Mouse (Mus musculus): ENCODE results near the gene Mttp. TPM values are rescaled to one million over a fixed set of nuclear protein-coding genes. Genes with fewer than 3 reads are reported as not detected.

The Mttp gene
- total and polyA plus RNA-seq, 2 experiments from 2014 or later: 5.0 to 7.5 TPM

DNA sequence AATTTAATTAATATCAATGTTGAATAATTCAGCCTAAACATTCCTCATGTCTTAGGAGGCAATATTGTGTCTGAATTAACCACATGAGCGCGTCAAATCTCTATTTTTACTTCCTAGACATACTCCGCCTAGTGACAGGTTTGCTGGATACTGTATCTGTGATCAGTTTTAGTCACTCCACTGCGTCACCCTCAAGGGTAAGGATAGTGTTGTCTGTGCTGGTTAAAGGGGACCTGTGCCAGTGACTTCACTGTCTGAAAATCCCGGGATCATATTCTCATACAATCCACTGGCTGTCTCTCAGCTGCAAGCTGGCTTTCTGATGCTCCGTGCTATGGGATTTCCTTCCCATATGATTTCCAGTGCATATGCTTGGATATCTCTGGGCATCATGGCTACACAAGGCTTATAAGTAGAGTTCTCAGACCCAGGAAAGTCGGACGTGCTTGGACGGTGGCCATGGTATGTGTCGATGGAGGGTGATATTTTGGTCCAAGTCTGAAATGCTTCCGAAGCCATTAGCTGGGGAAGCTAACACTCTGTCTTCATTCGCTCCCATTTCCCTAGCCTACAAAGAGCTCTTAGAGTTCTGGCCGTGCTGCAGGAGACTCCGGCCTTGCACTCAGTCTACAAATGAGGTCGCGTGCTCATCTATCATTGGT is 25.2 kb downstream of the Mttp start:
- no peak for ATAC-seq
- H3K9ac ChIP-seq: no peak overlapping the region
- H3K4me2 ChIP-seq (ENCODE audit: low read depth): no peak overlapping the region
- no peaks in the 10 kb centered on the region for H3K4me1 ChIP-seq (ENCODE audit: insufficient read depth)
- 96% methylated on average over 16 of the region's 16 CpGs for WGBS
- no peaks in the 10 kb centered on the region for H3K9me3 ChIP-seq (ENCODE audit: low read length)
- H3K4me3 ChIP-seq (ENCODE audit: low read depth, low read length): no peak overlapping the region
- DNase-seq: no peak
- no peaks in the 10 kb centered on the region for H3K36me3 ChIP-seq (ENCODE audit: insufficient read depth)
- H3K27me3 ChIP-seq (ENCODE audit: insufficient read depth, low read length): no peaks in the 10 kb centered on the region
- TF ChIP-seq CTCF (IDR thresholded peaks at IDR 0.05; ENCODE audit: low read depth): no peak
- H3K27ac ChIP-seq (ENCODE audit: low read depth, low read length): no peak overlapping the region

DNA sequence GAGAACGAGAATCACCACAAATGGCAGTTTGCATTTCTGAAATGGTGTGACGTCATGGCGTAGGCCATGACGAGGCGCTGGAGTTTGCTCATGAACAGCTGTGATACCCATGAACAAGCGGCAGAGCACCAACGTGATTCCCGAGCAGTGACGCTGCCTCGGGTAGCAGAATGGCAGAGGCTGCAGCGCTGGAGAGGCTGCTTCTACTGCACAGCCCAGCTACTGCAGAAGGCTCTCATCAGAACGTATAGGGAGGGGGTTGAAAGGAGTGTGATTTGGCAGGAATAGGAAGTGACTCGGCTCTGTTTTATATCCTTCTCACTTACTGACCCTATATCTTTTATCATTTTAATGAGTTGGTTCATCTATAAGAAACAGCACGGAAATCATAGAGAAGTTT is 25.9 kb downstream of the Mttp start:
- WGBS: 74% methylated on average over 14 of the region's 14 CpGs
- Histone ChIP-seq H3K27ac (ENCODE audit: low read depth, low read length) (no peak overlapping the region), H3K4me2 (ENCODE audit: low read depth) (no peak overlapping the region), H3K36me3 (ENCODE audit: insufficient read depth) (no peaks in the 10 kb centered on the region), H3K4me1 (ENCODE audit: insufficient read depth) (no peaks in the 10 kb centered on the region), H3K9me3 (ENCODE audit: low read length) (no peaks in the 10 kb centered on the region), H3K27me3 (ENCODE audit: insufficient read depth, low read length) (no peaks in the 10 kb centered on the region), H3K4me3 (ENCODE audit: low read depth, low read length) (no peak overlapping the region), H3K9ac (no peak overlapping the region)
- DNase-seq: no peak
- no peak for TF ChIP-seq CTCF (IDR thresholded peaks at IDR 0.05; ENCODE audit: low read depth)
- ATAC-seq: no peak

GRCm38 (mm10) chr3:138118392-138118791 is 26.4 kb downstream of the Mttp start:
- ATAC-seq: no peak
- Histone ChIP-seq H3K4me2 (ENCODE audit: low read depth) (no peak overlapping the region), H3K27ac (ENCODE audit: low read depth, low read length) (no peak overlapping the region), H3K4me1 (ENCODE audit: insufficient read depth) (no peaks in the 10 kb centered on the region), H3K9me3 (ENCODE audit: low read length) (no peaks in the 10 kb centered on the region), H3K27me3 (ENCODE audit: insufficient read depth, low read length) (no peaks in the 10 kb centered on the region), H3K9ac (no peak overlapping the region), H3K36me3 (ENCODE audit: insufficient read depth) (no peaks in the 10 kb centered on the region), H3K4me3 (ENCODE audit: low read depth, low read length) (no peak overlapping the region)
- WGBS: 73% methylated on average over 6 of the region's 6 CpGs
- no peak for DNase-seq
- no peak for TF ChIP-seq CTCF (IDR thresholded peaks at IDR 0.05; ENCODE audit: low read depth)

GRCm38 (mm10) chr3:138116871-138117270 is 27.9 kb downstream of the Mttp start:
- H3K27ac ChIP-seq (ENCODE audit: low read depth, low read length): no peak overlapping the region
- DNase-seq (no peak), ATAC-seq (no peak)
- no peaks in the 10 kb centered on the region for H3K36me3 ChIP-seq (ENCODE audit: insufficient read depth)
- H3K4me2 ChIP-seq (ENCODE audit: low read depth): no peak overlapping the region
- 82% methylated on average over 4 of the region's 4 CpGs for WGBS
- no peak overlapping the region for H3K4me3 ChIP-seq (ENCODE audit: low read depth, low read length)
- no peak for TF ChIP-seq CTCF (IDR thresholded peaks at IDR 0.05; ENCODE audit: low read depth)
- H3K9me3 ChIP-seq (ENCODE audit: low read length): no peaks in the 10 kb centered on the region
- H3K9ac ChIP-seq: no peak overlapping the region
- no peaks in the 10 kb centered on the region for H3K4me1 ChIP-seq (ENCODE audit: insufficient read depth)
- H3K27me3 ChIP-seq (ENCODE audit: insufficient read depth, low read length): no peaks in the 10 kb centered on the region

GRCm38 (mm10) chr3:138114106-138114505 is 30.7 kb downstream of the Mttp start:
- 87% methylated on average over 17 of the region's 17 CpGs for WGBS
- Histone ChIP-seq H3K4me3 (ENCODE audit: low read depth, low read length) (no peak overlapping the region), H3K27ac (ENCODE audit: low read depth, low read length) (no peak overlapping the region), H3K4me1 (ENCODE audit: insufficient read depth) (no peaks in the 10 kb centered on the region), H3K36me3 (ENCODE audit: insufficient read depth) (no peaks in the 10 kb centered on the region), H3K27me3 (ENCODE audit: insufficient read depth, low read length) (no peaks in the 10 kb centered on the region), H3K4me2 (ENCODE audit: low read depth) (no peak overlapping the region), H3K9ac (no peak overlapping the region), H3K9me3 (ENCODE audit: low read length) (no peaks in the 10 kb centered on the region)
- no peak for DNase-seq
- ATAC-seq: no peak
- TF ChIP-seq CTCF (IDR thresholded peaks at IDR 0.05; ENCODE audit: low read depth): no peak

GRCm38 (mm10) chr3:138110910-138111782 is 33.6 kb downstream of the Mttp start:
- TF ChIP-seq CTCF (IDR thresholded peaks at IDR 0.05; ENCODE audit: low read depth): no peak
- H3K27me3 ChIP-seq (ENCODE audit: insufficient read depth, low read length): no peaks in the 10 kb centered on the region
- no peak overlapping the region for H3K4me2 ChIP-seq (ENCODE audit: low read depth)
- H3K4me3 ChIP-seq (ENCODE audit: low read depth, low read length): no peak overlapping the region
- 94% methylated on average over 19 of the region's 19 CpGs for WGBS
- H3K9me3 ChIP-seq (ENCODE audit: low read length): no peaks in the 10 kb centered on the region
- H3K27ac ChIP-seq (ENCODE audit: low read depth, low read length): no peak overlapping the region
- H3K9ac ChIP-seq: no peak overlapping the region
- ATAC-seq (no peak), DNase-seq (no peak)
- H3K36me3 ChIP-seq (ENCODE audit: insufficient read depth): no peaks in the 10 kb centered on the region
- no peaks in the 10 kb centered on the region for H3K4me1 ChIP-seq (ENCODE audit: insufficient read depth)

GRCm38 (mm10) chr3:138106887-138107286 is 37.9 kb downstream of the Mttp start:
- Histone ChIP-seq H3K4me2 (ENCODE audit: low read depth) (no peak overlapping the region), H3K4me3 (ENCODE audit: low read depth, low read length) (no peak overlapping the region), H3K27me3 (ENCODE audit: insufficient read depth, low read length) (no peaks in the 10 kb centered on the region), H3K9ac (no peak overlapping the region), H3K9me3 (ENCODE audit: low read length) (no peaks in the 10 kb centered on the region), H3K36me3 (ENCODE audit: insufficient read depth) (no peaks in the 10 kb centered on the region), H3K4me1 (ENCODE audit: insufficient read depth) (no peaks in the 10 kb centered on the region), H3K27ac (ENCODE audit: low read depth, low read length) (no peak overlapping the region)
- no peak for TF ChIP-seq CTCF (IDR thresholded peaks at IDR 0.05; ENCODE audit: low read depth)
- ATAC-seq: no peak
- DNase-seq: no peak
- WGBS: 93% methylated on average over 10 of the region's 10 CpGs

Data from forebrain, postnatal 0 days (tissue).